Mouse (Mus musculus): ENCODE measurements at regions not wholly inside any gene's neighbourhood (a gene's known extent, or its start where the extent isn't known, plus 50 kb on each side); places are given as distances from the start of the nearest gene placed in this dataset.
A peak's percentile ranks its signal among the peaks of the same experiment; 100 is the strongest.

DNA sequence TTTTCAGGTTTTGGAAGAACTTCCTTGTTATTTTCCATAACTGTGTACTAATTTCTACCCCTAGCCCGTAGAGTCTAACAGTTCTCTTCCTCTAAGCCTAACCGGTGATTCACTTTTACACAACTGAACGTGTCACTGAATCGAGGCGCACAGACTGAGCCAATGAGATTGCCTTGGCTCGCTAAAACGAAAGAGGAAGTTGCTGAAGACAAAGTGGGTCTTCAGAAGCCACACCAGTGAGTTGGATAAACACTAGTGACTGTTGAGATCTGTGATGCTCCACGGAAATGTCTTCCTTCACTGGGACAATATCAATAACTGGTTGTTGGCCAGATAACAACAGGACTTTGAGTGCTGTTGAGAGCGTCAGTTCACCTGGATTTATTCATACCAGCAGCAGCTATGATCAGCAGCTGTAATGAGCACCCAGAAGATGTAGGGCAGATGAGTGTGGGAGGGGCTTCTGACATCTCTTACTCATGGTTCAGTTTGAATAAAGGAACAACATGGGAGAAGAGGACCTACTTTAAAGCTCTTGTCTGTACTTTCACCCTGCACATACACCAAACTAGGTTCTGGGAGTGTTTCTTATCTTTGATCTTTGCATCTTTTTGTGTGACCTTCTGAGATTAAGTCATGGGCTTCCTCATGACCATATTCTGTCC is 75.3 kb upstream of the Igfbp7 start:
- DNase-seq (ENCODE audit: low spot score) = no peak

DNA sequence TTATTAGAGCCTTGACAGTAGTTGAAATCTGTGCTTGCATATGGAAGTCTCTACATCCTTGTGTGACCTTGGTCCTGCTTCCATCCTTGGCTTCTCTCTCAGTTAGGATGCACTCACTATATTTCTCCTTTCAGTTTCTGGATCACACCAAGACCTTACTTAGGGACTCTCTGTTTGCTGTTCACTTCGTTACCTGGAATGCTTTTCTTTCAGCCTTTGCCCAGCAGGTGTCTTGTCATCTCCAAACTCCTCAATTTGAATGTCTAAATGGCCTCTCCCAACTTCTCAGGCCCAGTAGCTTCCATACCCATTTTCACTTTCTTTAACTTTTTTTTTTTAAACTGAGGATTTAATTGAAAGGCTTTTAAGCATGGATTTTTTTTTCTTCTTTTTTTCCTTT is 74.0 kb upstream of the Igfbp7 start:
- DNase-seq (ENCODE audit: low spot score) = no peak

DNA sequence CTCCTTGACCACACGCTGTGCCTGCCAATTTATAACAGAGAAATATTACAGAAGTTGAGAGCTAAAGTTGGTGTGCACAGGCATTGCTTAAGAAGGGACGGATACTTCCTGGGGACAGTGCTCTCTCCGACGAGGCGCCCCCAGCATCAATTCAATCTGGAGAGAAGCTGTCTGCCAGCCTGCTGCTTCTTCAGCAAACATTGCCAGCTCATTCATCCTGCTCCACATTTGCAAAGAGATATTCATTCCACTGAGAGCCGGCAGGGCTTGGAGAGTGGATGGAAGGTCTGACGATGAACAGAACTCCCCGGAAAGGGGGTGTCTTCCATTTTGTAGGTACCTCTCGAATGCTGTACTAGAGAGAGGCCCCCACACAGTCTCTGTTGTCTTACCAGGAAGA is 70.0 kb upstream of the Igfbp7 start:
- DNase-seq (ENCODE audit: low spot score) = peak; percentile 34

DNA sequence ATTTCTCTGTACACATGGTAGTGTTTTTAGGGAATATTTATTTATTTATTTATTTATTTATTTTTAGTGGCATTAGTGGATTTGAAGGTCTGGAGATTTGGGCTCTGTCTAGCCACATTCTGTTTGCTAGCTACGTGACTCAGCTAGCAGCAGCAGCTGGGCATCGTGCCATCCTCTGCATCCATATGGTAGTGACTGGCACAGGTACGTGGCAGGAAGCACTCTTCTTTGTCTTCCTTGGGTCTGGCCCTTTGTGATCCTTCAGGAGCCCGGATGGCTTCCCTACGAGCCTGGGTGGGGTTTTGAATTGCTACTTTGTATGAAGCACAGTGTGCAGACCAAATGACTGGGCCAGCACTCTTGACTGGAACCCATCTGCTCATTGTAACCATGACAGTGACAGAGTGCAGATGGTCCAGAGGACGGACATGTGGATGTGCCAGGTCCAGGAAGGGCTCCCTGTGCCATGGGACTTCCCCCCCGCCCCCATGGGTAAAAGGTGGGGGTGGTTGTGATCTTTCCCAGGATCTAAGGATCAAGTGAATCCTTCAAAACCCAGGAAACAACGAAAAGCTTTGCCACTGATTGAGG is 66.2 kb upstream of the Igfbp7 start:
- DNase-seq (ENCODE audit: low spot score) = no peak

DNA sequence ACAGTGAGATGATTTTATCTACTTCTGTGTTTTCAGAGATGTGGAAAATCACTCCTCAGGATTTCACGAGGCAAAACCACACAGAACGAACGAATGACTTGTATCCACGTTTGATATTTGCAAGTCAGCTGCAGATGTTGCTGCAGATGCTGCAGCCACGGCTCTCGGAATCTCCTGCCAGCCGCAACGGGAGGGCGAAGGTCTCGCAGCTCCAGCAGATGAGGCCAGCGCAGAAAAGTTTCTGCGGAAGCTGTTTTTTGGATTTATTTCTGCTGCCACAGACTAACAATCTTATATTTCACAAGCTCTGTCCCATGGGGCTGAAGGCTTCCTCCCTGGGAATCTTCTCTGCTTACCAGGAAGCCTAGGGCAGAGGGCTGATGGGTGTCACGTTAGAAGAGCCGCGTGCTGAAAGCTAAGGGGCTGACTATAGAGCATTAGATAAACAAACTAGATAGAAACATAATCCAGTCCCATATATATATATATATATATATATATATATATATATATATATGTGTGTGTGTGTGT is 61.5 kb upstream of the Igfbp7 start:
- DNase-seq (ENCODE audit: low spot score) = no peak

DNA sequence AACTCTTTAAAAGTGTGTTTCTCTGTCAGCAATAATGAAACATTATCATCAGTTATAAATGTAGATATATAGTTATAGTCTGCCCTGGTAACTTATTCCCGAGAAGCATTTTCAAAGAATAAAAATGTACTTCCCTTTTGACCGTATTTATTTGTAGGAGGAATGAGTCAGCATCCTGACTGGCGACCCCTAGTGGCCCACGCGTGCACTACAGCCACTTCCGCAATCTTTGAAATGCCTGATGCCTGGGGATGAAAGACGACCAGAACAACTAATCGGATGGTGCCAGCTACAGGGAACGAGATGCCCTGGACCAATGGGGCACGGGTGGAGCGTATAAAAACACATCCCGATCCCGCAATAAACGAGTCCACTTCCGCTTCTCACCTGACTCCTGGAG is 60.6 kb upstream of the Igfbp7 start:
- peak; percentile 69 for DNase-seq (ENCODE audit: low spot score)

DNA sequence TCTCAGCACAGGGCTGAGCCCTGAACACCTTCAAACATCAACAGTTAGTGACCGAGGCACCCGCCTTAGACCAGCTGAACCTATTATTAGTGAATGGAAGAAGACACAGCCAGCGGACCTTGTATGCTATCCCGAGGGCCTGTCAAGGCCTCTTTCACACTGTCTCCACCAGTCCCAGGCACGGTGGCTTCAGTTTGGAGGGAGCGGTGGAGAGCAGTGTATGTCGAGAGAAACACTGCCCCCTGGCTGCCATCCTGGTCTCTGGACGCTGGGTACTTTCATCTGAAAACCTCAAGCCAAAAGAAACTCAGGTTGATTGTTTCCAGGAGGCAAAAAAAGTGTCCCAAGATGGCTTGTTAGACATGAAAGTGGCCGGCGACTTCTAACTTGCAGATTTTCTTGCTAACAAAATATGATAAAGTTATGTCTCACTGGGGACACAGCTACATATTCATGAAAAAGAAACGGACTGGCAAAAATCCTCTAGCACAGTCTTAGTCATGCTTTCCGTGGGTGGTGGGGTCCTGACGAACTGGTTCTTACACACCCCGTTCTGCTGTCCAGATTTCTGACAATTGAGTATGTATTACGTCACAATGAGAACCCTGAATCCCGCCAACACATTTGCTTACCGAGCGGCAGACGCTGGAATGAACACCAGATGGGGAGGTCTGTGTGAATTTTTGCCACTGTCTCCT is 57.2 kb upstream of the Igfbp7 start:
- DNase-seq (ENCODE audit: low spot score) = peak; percentile 74

DNA sequence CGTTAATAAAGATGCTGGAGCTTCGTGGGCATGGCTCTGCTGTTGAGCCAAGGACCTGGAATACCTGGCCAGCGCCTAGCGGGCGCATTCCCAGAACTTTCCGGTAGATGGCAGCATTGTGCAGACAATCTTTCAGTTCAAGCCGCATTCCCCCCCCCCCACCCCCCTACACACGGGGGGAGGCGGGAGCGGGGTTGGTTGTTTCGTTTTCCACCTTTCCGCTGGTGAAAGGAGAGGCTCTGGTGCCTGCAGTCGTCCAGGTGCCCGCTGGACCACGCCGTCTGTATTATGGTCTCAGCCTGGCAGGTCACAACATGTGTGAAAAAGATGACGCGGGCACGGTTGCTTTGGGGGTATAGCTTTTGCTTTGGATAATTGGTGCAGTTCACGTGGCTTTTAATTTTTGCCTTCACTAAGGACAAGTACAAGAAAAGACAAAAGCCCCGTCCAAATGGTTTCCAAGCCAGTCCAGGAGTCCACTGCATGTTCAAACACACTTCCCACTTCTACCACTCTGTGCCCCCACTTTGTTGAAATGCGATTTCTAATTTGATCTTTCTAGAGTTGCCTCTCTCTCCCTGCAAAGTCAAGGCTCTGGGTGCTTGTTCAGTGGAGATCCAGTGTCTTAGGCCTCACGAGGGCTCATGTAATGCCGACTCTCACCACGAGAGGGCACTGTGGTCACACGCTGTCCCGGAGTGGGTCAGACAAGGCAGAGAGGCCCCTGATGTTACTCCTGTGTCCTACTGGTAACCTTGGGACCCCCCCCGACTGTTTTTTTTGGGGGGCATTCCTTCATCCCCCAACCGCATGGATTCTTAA is 52.3 kb upstream of the Igfbp7 start:
- DNase-seq (ENCODE audit: low spot score) = peak; percentile 95

All from layer of hippocampus, adult 11-12 months (tissue).